Mouse (Mus musculus) limb, embryonic 12.5 days (tissue): Measurements from ENCODE around the gene Pax7. TPM values are rescaled to one million over a fixed set of nuclear protein-coding genes. Genes with fewer than 3 reads are reported as not detected.

Experiments
- ATAC-seq: fragments of 200-750 bp; cut with Nextera tagmentation; 2 replicates; pipeline ENCODE4 v1.8.0; 2017; ENCODE audit warnings: low read depth, moderate TSS enrichment; ENCODE audit not compliant: insufficient number of reproducible peaks, insufficient read depth, low FRiP score, low TSS enrichment
- H3K27ac ChIP-seq: fragments of 300-500 bp; sonication (generic); 2 replicates; pipeline ENCODE4 v1.5.1; 2016; ENCODE audit warnings: mild to moderate bottlenecking, moderate library complexity
- H3K27me3 ChIP-seq: fragments of 300-500 bp; sonication (generic); 2 replicates; pipeline ENCODE4 v1.6.1; 2016; ENCODE audit warnings: mild to moderate bottlenecking, moderate library complexity
- H3K36me3 ChIP-seq: fragments of 300-500 bp; sonication (generic); 2 replicates; pipeline ENCODE4 v1.6.1; 2016; ENCODE audit warnings: mild to moderate bottlenecking, moderate library complexity
- H3K4me1 ChIP-seq: fragments of 300-500 bp; sonication (generic); replicated peaks from 2 replicates; pipeline ENCODE4 v1.6.1; 2016
- H3K4me2 ChIP-seq: fragments of 300-500 bp; sonication (generic); 2 replicates; pipeline ENCODE4 v1.6.1; 2016; ENCODE audit warnings: mild to moderate bottlenecking, moderate library complexity
- H3K4me3 ChIP-seq: fragments of 300-500 bp; sonication (generic); replicated peaks from 2 replicates; pipeline ENCODE4 v1.5.1; 2016; ENCODE audit warnings: mild to moderate bottlenecking
- H3K9ac ChIP-seq: fragments of 300-500 bp; sonication (generic); replicated peaks from 2 replicates; pipeline ENCODE4 v1.6.1; 2016; ENCODE audit warnings: mild to moderate bottlenecking, moderate library complexity
- H3K9me3 ChIP-seq: fragments of 300-500 bp; sonication (generic); 2 replicates; pipeline ENCODE4 v1.6.1; 2016; ENCODE audit warnings: mild to moderate bottlenecking, moderate library complexity
- WGBS: fragments of 180-500 bp; shearing (Covaris S2); methylation state at CpG from one replicate; pipeline ENCODE4 v1.1.7; 2016; 5-methylcytosine and 5-hydroxymethylcytosine counted together
- polyA plus RNA-seq: library from polyadenylated mRNA; unstranded; fragments of >200 nt; fragmentation: Nextera tagmentation; extraction: Ambion mirVana; gene quantifications from 2 replicates; pipeline ENCODE4 v1.2.1, GENCODE M21; 2016

Gene Pax7
- polyA plus RNA-seq, result 0.40 and 0.45 TPM in 2 replicates

DNA sequence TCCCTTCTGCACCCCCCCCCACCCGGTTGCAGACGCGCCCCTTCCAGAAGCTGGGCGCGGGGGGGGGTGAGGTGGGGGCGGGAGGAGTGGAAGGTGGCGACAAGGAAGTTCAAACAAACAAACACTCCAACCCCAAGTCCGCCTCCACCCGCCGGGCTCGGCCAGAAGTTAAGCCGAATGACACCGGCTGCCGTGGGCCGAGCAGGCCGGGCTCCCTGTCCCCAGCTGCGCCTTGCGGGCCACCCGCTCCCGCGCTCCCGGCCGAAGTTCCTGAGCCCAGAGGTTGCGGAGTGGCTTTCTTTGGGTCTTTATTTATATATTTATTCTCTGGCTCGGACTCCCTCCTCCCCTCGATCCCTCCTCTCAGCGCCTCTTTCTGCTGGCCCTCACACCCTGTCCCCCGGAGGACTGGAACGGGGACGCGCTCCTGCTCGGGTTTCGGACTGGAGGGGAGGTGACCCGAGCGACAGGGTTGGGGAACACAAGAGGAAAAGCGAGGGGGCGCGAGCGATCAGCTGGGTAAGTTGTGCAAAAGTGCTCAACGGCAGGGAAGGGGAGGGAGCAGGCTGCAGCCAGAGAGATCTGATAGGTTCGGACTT, at the start of gene Pax7:
Pax7 (minus strand) TSS at position 493 of the 599 bp plus-strand sequence.
- peak within 1 kb of the TSS; percentile 31 for H3K4me3 ChIP-seq
- 0 out of 2 replicates have a peak within 1 kb of the TSS, but pooled peaks have one; percentile 27 for H3K9ac ChIP-seq
- peaks cover 27% of the 10 kb centered on the region for H3K4me1 ChIP-seq
- peaks cover 100% of the 10 kb centered on the region for H3K27me3 ChIP-seq
- no peak within 1 kb of the TSS for H3K27ac ChIP-seq
- no peak; the same call in 1 of the 2 replicates for ATAC-seq
- peak within 1 kb of the TSS; percentile 46 for H3K4me2 ChIP-seq
- H3K9me3 ChIP-seq, result no peaks in the 10 kb centered on the region
- 2% methylated on average over 33 of the region's 41 CpGs for WGBS
- H3K36me3 ChIP-seq, result no peaks in the 10 kb centered on the region

DNA sequence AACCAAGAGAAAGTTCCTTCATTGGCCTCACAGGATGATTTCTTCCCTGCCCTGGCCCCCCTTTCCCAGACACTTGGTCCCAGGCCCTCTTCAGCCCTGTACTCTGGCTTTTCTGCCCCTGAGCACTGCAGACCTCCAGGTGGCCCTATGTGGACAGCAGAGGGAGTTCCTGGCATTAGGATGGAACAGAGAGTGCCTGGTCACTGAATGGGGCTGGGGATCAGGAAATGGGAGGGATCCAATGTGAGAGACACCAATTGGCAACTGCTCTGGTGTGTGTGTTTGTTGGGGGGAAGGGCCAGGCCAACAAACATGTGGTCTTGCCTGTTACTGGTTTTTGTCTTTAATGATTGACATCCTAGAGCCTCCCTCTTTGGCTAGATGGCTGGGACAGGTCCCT, 48.5 kb upstream of the Pax7 start:
- Histone ChIP-seq H3K4me3 (no peak overlapping the region), H3K27ac (no peak overlapping the region), H3K9ac (no peak overlapping the region), H3K36me3 (no peaks in the 10 kb centered on the region), H3K4me1 (no peaks in the 10 kb centered on the region), H3K9me3 (no peaks in the 10 kb centered on the region), H3K4me2 (no peak overlapping the region), H3K27me3 (peaks cover 4% of the 10 kb centered on the region; the same call in 1 of the 2 replicates)
- ATAC-seq, result no peak

DNA sequence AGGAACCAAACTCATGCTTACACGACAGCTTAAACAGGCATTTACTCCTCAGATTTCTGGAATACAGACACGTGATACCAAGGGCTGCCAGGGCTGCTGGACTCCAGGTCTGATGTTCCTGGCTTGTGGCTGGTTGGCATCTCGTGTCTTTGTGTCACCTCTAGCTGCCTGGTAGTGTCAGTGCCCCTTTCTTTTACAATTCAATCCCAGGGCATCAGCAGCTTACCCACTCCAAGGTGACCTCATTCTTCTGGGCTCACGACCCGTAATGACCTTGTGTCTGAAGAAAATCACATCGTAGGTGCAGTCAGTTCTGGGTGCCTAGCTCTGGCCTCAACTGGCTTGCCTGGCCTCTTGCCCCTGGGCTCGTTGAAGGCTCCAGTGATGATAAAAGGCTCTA, 46.0 kb upstream of the Pax7 start:
- no peak for ATAC-seq

DNA sequence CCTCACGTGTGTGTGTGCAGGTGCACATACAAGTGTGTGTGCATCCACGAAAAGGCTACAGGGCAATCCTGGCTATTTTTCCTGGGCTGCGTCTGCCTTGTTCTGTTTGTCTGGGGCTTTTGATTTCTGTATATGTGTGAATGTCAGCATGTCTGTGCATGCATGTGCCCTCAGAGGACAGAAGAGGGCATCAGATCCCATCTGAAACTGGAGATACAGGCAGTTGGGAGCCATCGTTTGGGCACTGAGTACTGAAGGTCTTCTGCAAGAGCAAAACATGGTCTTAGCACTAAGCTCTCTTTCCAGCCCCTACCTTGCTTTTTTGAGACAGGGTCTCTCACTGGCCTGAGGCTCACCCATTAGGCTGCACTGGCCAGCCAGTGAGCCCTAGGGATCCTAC, 45.1 kb upstream of the Pax7 start:
- ATAC-seq, result no peak

More for the DNA sequence above, 46.0 kb upstream of the Pax7 start:
- H3K4me2 ChIP-seq, result no peak overlapping the region
- H3K36me3 ChIP-seq, result no peaks in the 10 kb centered on the region
- H3K4me1 ChIP-seq, result no peaks in the 10 kb centered on the region
- H3K4me3 ChIP-seq, result no peak overlapping the region
- no peaks in the 10 kb centered on the region for H3K9me3 ChIP-seq
- no peak overlapping the region for H3K27ac ChIP-seq
- 65% methylated on average over 7 of the region's 7 CpGs for WGBS
- H3K27me3 ChIP-seq, result peaks cover 4% of the 10 kb centered on the region; the same call in 1 of the 2 replicates
- H3K9ac ChIP-seq, result no peak overlapping the region

DNA sequence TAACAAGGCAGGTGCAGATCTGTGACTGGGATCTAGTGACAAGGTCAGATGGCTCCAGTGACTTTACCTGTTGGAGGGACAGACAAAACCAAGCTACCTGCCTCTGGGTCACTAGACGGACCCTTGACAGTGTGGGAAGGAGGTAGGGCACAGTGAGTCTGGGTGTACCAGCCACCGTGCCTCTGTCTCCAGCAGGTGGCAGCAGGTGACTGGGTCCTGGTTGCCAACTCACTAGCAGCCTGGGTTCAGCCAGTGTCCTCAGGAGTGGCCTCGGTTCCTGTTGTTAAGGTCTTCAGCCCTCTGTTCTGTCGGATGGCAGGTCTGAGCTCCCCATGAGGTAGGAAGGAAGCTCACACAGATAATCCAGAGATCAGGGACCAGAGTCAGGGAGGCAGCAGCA, 43.9 kb upstream of the Pax7 start:
- 12% methylated on average over 4 of the region's 4 CpGs for WGBS

More for the DNA sequence above, 45.1 kb upstream of the Pax7 start:
- H3K4me3 ChIP-seq, result no peak overlapping the region
- peaks cover 4% of the 10 kb centered on the region; the same call in 1 of the 2 replicates for H3K27me3 ChIP-seq
- H3K9me3 ChIP-seq, result no peaks in the 10 kb centered on the region
- H3K9ac ChIP-seq, result no peak overlapping the region
- no peaks in the 10 kb centered on the region for H3K4me1 ChIP-seq
- H3K4me2 ChIP-seq, result no peak overlapping the region
- H3K27ac ChIP-seq, result no peak overlapping the region
- no peaks in the 10 kb centered on the region for H3K36me3 ChIP-seq
- WGBS, result 68% methylated on average over 4 of the region's 4 CpGs

DNA sequence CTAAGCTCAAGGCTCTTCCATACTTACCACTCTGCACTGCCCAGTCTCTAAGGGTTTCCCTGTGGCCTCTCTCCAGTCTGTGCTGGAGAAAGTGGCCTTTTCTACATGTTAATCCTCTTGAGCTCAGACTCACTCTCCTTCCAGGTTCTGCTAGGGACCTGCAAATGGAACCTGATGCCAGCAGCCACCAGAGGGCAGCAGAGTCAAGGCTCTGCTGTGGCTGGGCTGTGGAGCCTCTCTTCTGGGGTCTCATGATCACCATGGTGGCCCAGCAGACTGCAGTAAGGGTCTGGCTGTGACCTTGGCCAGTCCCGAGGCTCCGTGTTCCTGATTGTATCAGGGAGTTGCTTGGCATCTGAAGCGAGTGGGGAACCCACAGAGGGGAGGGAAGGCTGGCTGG, 39.3 kb upstream of the Pax7 start:
- no peaks in the 10 kb centered on the region for H3K36me3 ChIP-seq

More for the DNA sequence above, 43.9 kb upstream of the Pax7 start:
- no peak overlapping the region for H3K27ac ChIP-seq
- H3K4me1 ChIP-seq, result no peaks in the 10 kb centered on the region
- H3K9ac ChIP-seq, result no peak overlapping the region
- H3K4me3 ChIP-seq, result no peak overlapping the region
- H3K4me2 ChIP-seq, result no peak overlapping the region
- no peaks in the 10 kb centered on the region for H3K36me3 ChIP-seq
- peaks cover 7% of the 10 kb centered on the region for H3K27me3 ChIP-seq
- ATAC-seq, result no peak
- no peaks in the 10 kb centered on the region for H3K9me3 ChIP-seq

DNA sequence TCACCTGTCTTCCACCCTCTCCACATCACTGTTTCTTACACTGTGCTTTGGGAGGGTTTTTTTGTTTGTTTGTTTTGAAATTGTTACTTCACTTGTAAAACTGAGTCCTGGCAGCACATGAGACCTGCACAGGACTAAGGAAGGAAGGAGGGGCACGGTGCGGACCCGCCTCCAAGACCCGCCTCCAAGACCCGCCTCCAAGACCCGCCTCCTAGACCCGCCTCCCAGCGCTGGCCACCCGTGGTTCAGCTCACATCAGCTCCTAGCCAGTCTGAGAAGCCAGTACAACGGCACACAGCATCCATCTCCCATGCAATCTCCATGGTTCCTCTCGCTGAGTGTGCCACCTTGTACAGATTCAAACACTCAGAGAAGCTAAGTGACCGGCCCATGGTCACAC, 38.4 kb upstream of the Pax7 start:
- Histone ChIP-seq H3K4me1 (no peaks in the 10 kb centered on the region), H3K4me3 (no peak overlapping the region), H3K27ac (no peak overlapping the region), H3K27me3 (peaks cover 18% of the 10 kb centered on the region), H3K9ac (no peak overlapping the region), H3K4me2 (no peak overlapping the region), H3K36me3 (no peaks in the 10 kb centered on the region), H3K9me3 (peaks cover 4% of the 10 kb centered on the region; the same call in 1 of the 2 replicates)
- ATAC-seq, result no peak
- 30% methylated on average over 12 of the region's 12 CpGs for WGBS

More for the DNA sequence above, 39.3 kb upstream of the Pax7 start:
- no peak overlapping the region for H3K9ac ChIP-seq
- no peaks in the 10 kb centered on the region for H3K4me1 ChIP-seq
- WGBS, result 2% methylated on average over 3 of the region's 3 CpGs
- peaks cover 18% of the 10 kb centered on the region for H3K27me3 ChIP-seq
- peaks cover 4% of the 10 kb centered on the region; the same call in 1 of the 2 replicates for H3K9me3 ChIP-seq
- no peak for ATAC-seq
- no peak overlapping the region for H3K27ac ChIP-seq
- no peak overlapping the region for H3K4me2 ChIP-seq
- no peak overlapping the region for H3K4me3 ChIP-seq

DNA sequence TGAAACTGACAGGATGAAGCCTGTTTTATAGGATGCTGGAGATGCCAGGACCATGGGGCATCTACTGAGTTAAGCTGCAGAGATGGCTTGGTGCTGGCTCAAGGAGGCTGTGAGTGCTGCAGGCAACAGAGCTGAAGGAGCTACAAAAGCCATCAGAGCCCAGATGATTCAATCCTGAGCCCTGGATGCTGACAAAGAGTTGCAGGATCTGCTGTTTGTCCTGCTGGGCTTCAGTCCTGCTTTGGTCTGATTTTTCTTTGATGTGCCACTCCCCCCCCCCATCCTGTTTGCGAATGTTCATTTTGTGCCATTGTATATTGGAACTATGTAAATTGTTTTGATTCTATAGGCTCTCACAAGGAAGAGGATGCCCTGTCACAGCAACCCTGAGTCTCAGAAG, 29.9 kb upstream of the Pax7 start:
- Histone ChIP-seq H3K9ac (no peak overlapping the region), H3K4me1 (peaks cover 3% of the 10 kb centered on the region; the same call in 1 of the 2 replicates), H3K36me3 (no peaks in the 10 kb centered on the region), H3K9me3 (peaks cover 9% of the 10 kb centered on the region; the same call in 1 of the 2 replicates), H3K4me3 (no peak overlapping the region), H3K27ac (no peak overlapping the region), H3K27me3 (peaks cover 20% of the 10 kb centered on the region), H3K4me2 (no peak overlapping the region)
- no peak for ATAC-seq
- 84% methylated on average over 1 of the region's 1 CpGs for whole genome bisulfite sequencing

DNA sequence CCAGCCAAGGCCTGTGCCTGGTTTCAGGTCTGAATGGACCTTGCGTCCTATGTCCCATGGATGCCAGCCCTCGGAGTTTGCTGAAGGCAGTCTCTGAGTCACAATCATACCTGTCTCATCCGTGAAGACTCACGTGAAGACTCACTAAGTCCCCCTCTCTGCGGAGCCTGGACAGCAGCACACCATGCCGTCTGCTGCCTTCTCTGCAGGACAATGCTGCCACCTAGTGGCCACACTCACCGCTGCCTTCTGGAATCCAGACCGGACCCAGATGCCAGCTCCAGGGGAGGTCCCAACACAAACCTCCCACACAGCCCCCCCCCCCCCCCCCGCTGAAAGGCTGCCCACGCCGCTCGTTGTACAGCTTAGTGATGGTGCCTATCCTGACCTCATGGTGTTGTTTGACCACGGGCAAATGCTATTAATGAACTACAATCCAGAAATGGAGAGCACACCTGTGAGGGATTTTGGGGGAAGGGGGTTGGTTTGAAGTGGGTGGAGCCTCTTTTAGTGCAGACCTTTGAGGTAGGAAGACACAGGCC, 25.4 kb upstream of the Pax7 start:
- Histone ChIP-seq H3K9me3 (0 out of 2 replicates have a peak, but pooled peaks cover 7% of the 10 kb centered on the region), H3K4me2 (no peak overlapping the region), H3K27ac (no peak overlapping the region), H3K36me3 (no peaks in the 10 kb centered on the region), H3K27me3 (peaks cover 62% of the 10 kb centered on the region), H3K9ac (no peak overlapping the region), H3K4me1 (peaks cover 3% of the 10 kb centered on the region; the same call in 1 of the 2 replicates), H3K4me3 (no peak overlapping the region)
- WGBS, result 2% methylated on average over 13 of the region's 13 CpGs
- ATAC-seq, result peak; percentile 73; the same call in 1 of the 2 replicates

DNA sequence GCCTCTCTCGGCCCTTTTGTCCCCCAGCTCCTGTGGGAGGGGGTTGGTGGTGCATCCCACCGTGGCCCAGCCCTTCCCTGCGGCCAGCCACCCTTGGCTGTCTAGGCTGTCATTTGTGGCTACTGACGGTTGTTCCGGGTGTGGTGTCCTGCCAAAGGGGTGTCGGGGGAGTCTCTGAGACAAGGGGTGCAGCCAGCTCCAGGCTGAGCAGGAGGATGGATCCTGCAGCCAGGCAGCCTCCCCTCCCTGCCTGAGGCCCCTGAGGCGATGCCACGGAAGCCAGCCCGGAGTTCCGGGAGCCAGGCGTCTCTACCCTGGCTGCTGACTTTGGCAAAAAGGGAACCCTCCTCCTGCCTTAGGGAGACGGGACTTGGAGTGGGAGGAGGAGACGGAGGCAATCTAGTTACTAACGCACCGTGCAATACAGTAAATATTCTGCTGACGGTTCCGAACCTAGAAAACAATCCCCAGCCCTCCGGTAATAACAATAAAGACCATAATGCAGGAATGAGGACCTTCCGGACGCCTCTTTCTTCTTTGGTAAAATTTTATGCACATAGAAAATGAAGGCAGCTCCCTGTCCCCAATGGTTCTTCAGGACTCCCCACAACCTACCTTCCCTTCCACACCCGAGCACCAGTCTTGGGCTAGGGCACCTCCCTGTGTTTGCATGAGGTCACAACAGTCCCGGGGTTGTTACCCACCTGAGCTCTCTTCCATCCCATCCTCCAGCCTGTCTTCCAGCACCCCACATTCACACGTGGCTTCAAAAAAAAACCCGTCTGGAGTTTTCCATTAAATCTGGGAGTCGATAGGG, 19.1 kb upstream of the Pax7 start:
- Histone ChIP-seq H3K9ac (no peak overlapping the region), H3K4me1 (0 out of 2 replicates have a peak, but pooled peaks cover 3% of the 10 kb centered on the region), H3K9me3 (peaks cover 5% of the 10 kb centered on the region; the same call in 1 of the 2 replicates), H3K27me3 (peaks cover 96% of the 10 kb centered on the region), H3K27ac (no peak overlapping the region), H3K4me2 (no peak overlapping the region), H3K36me3 (no peaks in the 10 kb centered on the region), H3K4me3 (no peak overlapping the region)
- no peak for ATAC-seq
- 3% methylated on average over 25 of the region's 25 CpGs for WGBS

DNA sequence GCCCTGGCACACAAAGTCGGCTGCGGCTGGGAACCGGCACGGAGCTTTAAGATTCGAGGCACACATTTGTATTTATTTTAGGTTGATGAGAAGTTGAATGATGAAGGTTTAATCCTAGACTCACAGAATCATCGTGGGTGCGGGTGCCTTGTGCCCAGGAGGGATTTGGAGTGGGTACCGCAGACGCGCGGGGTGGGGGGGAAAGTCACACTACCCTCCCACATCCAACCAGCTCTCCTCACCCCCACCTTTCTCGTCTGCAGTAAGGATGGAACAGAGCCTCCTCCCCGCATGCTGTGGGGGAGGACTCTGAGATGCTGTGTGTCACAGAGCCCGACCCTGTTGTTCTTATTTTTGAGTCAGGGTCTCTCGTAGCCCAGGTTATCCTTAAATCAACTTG, 18.1 kb upstream of the Pax7 start:
- no peak for ATAC-seq
- Histone ChIP-seq H3K4me2 (no peak overlapping the region), H3K4me3 (no peak overlapping the region), H3K9ac (no peak overlapping the region), H3K27me3 (peaks cover 96% of the 10 kb centered on the region), H3K27ac (no peak overlapping the region), H3K4me1 (0 out of 2 replicates have a peak, but pooled peaks cover 3% of the 10 kb centered on the region), H3K9me3 (peaks cover 5% of the 10 kb centered on the region; the same call in 1 of the 2 replicates), H3K36me3 (no peaks in the 10 kb centered on the region)
- 11% methylated on average over 15 of the region's 15 CpGs for WGBS
